Mouse (Mus musculus): ENCODE results near the gene 1700020D05Rik. TPM values are rescaled to one million over a fixed set of nuclear protein-coding genes. Genes with fewer than 3 reads are reported as not detected.
A peak's percentile ranks its signal among the peaks of the same experiment; 100 is the strongest.

Gene 1700020D05Rik
- total and polyA plus RNA-seq, 2 experiments from 2014 or later, result 3.8 TPM; not detected in 1

- Histone ChIP-seq H3K27me3 (ENCODE audit: insufficient read depth, low read length) (no peaks in the 10 kb centered on the region), H3K4me3 (ENCODE audit: low read length) (no peak overlapping the region), H3K36me3 (ENCODE audit: insufficient read depth, low read length) (no peaks in the 10 kb centered on the region), H3K4me1 (ENCODE audit: insufficient read depth, low read length) (peaks cover 16% of the 10 kb centered on the region), H3K4me2 (ENCODE audit: low read depth, low read length) (peak overlapping the region; percentile 23), H3K27ac (no peak overlapping the region), H3K9ac (replicated peaks; ENCODE audit: low read length) (no peak overlapping the region), H3K9me3 (ENCODE audit: low read length) (no peaks in the 10 kb centered on the region)
- no peak for ATAC-seq
- DNase-seq (ENCODE audit: low spot score), result peak; percentile 39
- TF ChIP-seq CTCF (IDR thresholded peaks at IDR 0.05; ENCODE audit: low read depth), result no peak
- WGBS, result 77% methylated on average over 12 of the region's 12 CpGs
Observed at GRCm38 (mm10) chr19:5512091-5513004, 8.8 kb upstream of the 1700020D05Rik start.

GRCm38 (mm10) chr19:5511074-5511632, 7.6 kb upstream of the 1700020D05Rik start:
- Histone ChIP-seq H3K36me3 (ENCODE audit: insufficient read depth, low read length) (no peaks in the 10 kb centered on the region), H3K27ac (peak overlapping the region; percentile 27; the same call in 1 of the 2 replicates), H3K4me3 (ENCODE audit: low read length) (peak overlapping the region; percentile 53), H3K9me3 (ENCODE audit: low read length) (no peaks in the 10 kb centered on the region), H3K27me3 (ENCODE audit: insufficient read depth, low read length) (no peaks in the 10 kb centered on the region), H3K9ac (replicated peaks; ENCODE audit: low read length) (peak overlapping the region; percentile 70), H3K4me1 (ENCODE audit: insufficient read depth, low read length) (peaks cover 16% of the 10 kb centered on the region), H3K4me2 (ENCODE audit: low read depth, low read length) (peak overlapping the region; percentile 80)
- no peak for ATAC-seq
- DNase-seq (ENCODE audit: low spot score), result no peak
- 47% methylated on average over 15 of the region's 15 CpGs for WGBS
- no peak for TF ChIP-seq CTCF (IDR thresholded peaks at IDR 0.05; ENCODE audit: low read depth)

- Histone ChIP-seq H3K36me3 (ENCODE audit: insufficient read depth, low read length) (no peaks in the 10 kb centered on the region), H3K4me3 (ENCODE audit: low read length) (peak within 1 kb of the TSS; percentile 53), H3K9me3 (ENCODE audit: low read length) (no peaks in the 10 kb centered on the region), H3K27ac (peak within 1 kb of the TSS; percentile 82), H3K4me1 (ENCODE audit: insufficient read depth, low read length) (peaks cover 16% of the 10 kb centered on the region), H3K27me3 (ENCODE audit: insufficient read depth, low read length) (no peaks in the 10 kb centered on the region), H3K4me2 (ENCODE audit: low read depth, low read length) (peak within 1 kb of the TSS; percentile 80), H3K9ac (replicated peaks; ENCODE audit: low read length) (peak within 1 kb of the TSS; percentile 70)
- DNase-seq (ENCODE audit: low spot score) (peak; percentile 99), ATAC-seq (peak; percentile 99)
- TF ChIP-seq CTCF (IDR thresholded peaks at IDR 0.05; ENCODE audit: low read depth), result peak; percentile 52
- 2% methylated on average over 47 of the region's 47 CpGs for WGBS
Observed at GRCm38 (mm10) chr19:5510031-5511026, 6.7 kb upstream of the 1700020D05Rik start, which contains the start of gene Snx32. Gene Snx32 (minus strand): TSS chr19:5510538.

- no peaks in the 10 kb centered on the region for H3K4me1 ChIP-seq (ENCODE audit: insufficient read depth, low read length)
- ATAC-seq (no peak), DNase-seq (ENCODE audit: low spot score) (no peak)
- no peak overlapping the region for H3K27ac ChIP-seq
- WGBS, result 91% methylated on average over 2 of the region's 2 CpGs
- no peak for TF ChIP-seq CTCF (IDR thresholded peaks at IDR 0.05; ENCODE audit: low read depth)
- H3K4me2 ChIP-seq (ENCODE audit: low read depth, low read length), result no peak overlapping the region
- no peaks in the 10 kb centered on the region for H3K27me3 ChIP-seq (ENCODE audit: insufficient read depth, low read length)
- H3K36me3 ChIP-seq (ENCODE audit: insufficient read depth, low read length), result peaks cover 23% of the 10 kb centered on the region
- H3K4me3 ChIP-seq (ENCODE audit: low read length), result no peak overlapping the region
- no peaks in the 10 kb centered on the region for H3K9me3 ChIP-seq (ENCODE audit: low read length)
- no peak overlapping the region for H3K9ac ChIP-seq (replicated peaks; ENCODE audit: low read length)
Observed at GRCm38 (mm10) chr19:5500330-5500875, 3.2 kb downstream of the 1700020D05Rik start.

- DNase-seq (ENCODE audit: low spot score), result no peak
- ATAC-seq, result no peak
- WGBS, result 82% methylated on average over 16 of the region's 16 CpGs
Observed at GRCm38 (mm10) chr19:5496052-5496370, 7.6 kb downstream of the 1700020D05Rik start.

More at GRCm38 (mm10) chr19:5496052-5496370, 7.6 kb downstream of the 1700020D05Rik start:
- H3K4me2 ChIP-seq (ENCODE audit: low read depth, low read length), result no peak overlapping the region
- H3K4me1 ChIP-seq (ENCODE audit: insufficient read depth, low read length), result peaks cover 4% of the 10 kb centered on the region; the same call in 1 of the 2 replicates
- no peak overlapping the region for H3K4me3 ChIP-seq (ENCODE audit: low read length)
- TF ChIP-seq CTCF (IDR thresholded peaks at IDR 0.05; ENCODE audit: low read depth), result no peak
- peaks cover 48% of the 10 kb centered on the region for H3K36me3 ChIP-seq (ENCODE audit: insufficient read depth, low read length)
- no peaks in the 10 kb centered on the region for H3K9me3 ChIP-seq (ENCODE audit: low read length)
- no peaks in the 10 kb centered on the region for H3K27me3 ChIP-seq (ENCODE audit: insufficient read depth, low read length)
- no peak overlapping the region for H3K27ac ChIP-seq
- no peak overlapping the region for H3K9ac ChIP-seq (replicated peaks; ENCODE audit: low read length)

Data from hindbrain, postnatal 0 days (tissue).